Mouse (Mus musculus): ENCODE data around the gene 1700018F24Rik.
A peak's percentile ranks its signal among the peaks of the same experiment; 100 is the strongest.

DNA sequence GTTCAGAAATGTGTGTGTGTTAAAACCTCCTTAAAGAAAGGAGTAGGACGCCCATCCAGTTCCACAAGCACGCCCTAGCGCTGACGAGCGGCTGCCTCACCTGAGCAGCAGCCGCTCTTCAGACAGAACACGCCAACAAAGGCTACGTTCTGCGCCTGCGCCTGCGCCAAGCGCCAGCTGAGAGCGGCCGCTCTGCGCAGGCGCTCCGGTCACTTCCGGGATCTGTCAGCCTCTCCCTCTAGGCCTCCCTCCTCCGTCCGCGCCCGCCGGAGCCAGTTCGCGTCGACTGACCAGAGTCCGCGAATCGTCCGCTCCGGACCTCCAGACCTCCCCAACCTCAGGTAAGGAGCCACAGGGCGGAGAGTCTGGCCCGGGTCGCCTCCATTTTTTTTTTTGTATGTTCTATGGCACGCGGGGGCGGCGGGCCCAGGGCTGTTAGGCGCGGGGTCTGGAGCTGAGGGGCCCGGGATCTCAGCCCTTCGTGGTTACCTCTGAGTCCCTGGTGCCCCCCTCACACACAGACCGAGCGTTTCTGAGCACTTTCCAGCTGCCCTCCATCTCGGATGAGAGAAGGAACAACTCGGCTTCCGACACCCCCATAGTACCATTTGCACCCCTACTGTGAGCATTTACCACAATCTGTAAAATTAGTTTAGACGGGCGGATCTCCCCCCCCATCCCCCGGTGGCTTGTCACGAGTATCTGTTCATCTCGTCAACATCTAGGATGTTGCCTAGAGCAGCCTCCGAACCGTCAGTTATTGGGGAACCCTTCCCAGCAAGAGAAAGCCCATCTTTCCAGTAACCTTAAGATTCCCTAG is 41.1 kb downstream of the 1700018F24Rik start, which contains the start of the genes Arpc1a and Kpna7:
- TF ChIP-seq POLR2A (IDR thresholded peaks at IDR 0.05; ENCODE audit: extremely low read depth, insufficient read depth, low read length) (peak; percentile 62; the same call in 1 of the 2 replicates), CTCF (IDR thresholded peaks at IDR 0.05; ENCODE audit: low read depth, low read length) (no peak)

All from liver, adult 2 months (tissue).